Mouse (Mus musculus) CD8-positive naive resting alpha-beta T cell, adult 2 months (primary cell): ENCODE measurements at regions not wholly inside any gene's neighbourhood (a gene's known extent, or its start where the extent isn't known, plus 50 kb on each side); places are given as distances from the start of the nearest gene placed in this dataset.

Experiments used
- DNase-seq, 2 experiments: peaks; one replicate each; pipeline ENCODE4 v3.0.0; 2022; ENCODE audit warnings: low read depth in 2 of 2, low spot score in 2 of 2

GRCm38 (mm10) chr15:62073595-62073994 lies 1150.8 kb upstream of the A1bg start:
- no peak for DNase-seq

- DNase-seq = no peak
These were observed 1148.5 kb upstream of the A1bg start for GRCm38 (mm10) chr15:62071311-62071710.

- DNase-seq = no peak
These were observed 1145.8 kb upstream of the A1bg start for GRCm38 (mm10) chr15:62068422-62069160.

- DNase-seq = no peak
These were observed 1141.6 kb upstream of the A1bg start for GRCm38 (mm10) chr15:62064399-62064798.

- no peak for DNase-seq
These were observed 1134.6 kb upstream of the A1bg start for GRCm38 (mm10) chr15:62057449-62057848.

- no peak for DNase-seq
These were observed 1134.1 kb upstream of the A1bg start for GRCm38 (mm10) chr15:62056889-62057288.

DNA sequence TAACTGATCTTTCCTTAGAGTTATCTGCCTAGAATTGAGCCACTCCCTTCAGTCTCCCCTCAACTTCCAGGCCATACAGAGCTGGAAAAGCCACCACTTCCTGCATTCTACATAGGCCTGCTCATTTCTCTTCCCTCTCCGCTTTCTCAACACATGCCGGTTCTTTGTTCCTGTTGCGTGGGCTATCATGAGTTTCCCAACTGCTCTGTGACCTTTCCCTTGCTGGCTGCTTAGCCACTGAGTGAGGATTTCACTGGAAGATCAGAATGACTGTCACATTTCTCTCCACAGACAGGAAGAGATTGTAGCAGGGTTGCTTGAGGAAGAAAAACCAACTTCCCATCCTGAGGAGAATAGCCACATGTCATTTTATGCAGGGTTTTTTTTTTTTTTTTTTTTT lies 1133.6 kb upstream of the A1bg start:
- no peak for DNase-seq

DNA sequence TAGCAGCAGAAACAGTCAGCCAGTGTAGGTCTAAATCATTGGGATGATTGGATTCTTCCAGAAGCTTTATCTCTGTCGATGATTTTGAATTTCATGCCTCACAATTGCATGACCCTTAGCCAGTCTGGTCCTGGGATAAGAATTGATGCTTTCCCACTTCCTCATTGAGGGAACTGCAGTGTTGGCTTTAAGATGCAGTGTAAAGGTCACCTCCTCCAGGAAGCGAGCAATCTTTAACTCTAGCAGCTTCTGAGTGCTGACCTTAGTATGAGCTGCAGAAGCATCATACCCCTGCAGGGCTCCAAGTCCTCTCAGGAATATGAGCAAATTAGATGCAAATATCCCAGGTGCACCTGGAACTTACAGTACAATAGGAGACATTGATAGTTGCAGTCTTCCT lies 1132.2 kb upstream of the A1bg start:
- no peak for DNase-seq

DNA sequence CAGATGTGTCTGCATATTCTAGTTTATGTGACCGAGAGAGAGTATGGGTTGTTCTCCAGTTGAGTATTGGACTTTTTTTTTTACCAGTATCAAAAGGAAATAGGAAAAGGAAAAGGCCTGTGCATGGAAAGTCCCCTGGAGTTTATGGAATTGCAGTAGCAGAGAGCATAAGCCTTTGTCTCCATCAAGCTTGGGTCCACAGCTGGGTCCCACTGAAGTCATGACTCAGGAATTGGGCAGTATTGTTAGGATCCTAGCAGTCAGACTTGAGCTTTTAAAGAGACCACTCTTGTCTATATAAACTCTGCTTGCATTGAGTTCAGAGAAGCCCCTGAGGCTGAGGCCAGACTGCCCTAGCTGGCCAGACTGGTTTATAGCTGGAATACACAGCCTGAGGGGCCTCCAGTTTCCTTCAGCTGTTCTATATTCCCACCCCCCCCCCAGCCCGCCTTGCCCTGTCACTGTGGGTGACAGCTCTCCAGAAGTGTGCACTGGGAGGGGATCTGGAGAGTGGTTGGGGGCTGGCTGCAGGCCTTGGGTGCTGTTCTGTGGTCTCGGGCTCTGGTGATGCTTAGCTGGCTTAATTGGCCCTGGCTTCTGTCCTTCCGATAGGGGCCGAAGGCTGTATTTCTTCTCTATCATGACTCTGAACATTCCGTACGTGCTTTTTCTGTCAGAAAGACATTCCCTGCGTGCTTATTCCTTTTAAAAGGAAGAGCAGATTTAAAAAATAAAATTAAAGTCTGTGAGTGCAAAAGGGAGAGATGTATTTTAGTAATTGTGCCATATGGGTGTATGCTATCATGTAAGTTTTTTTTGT lies 1130.8 kb upstream of the A1bg start:
- DNase-seq = no peak

GRCm38 (mm10) chr15:62049416-62049815 lies 1126.6 kb upstream of the A1bg start:
- DNase-seq = no peak

DNA sequence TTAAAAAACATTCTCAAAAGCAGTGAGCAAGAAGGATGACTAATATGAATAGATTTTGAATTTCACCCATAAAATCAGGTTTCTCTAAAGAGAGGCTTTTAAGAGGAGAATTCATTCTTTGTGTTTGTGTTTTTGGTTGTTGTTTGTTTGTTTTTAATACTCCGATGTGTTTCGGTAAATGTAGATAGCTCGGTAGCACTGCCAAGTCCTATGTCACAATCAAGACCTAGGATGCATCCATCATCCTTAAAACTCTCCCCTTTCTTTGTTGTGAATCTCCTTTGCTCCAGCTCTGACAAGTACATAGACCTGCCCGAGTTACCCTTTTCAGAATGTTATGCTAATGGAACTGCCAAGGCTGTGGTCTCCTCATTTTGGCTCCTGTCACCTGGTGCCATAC lies 1126.2 kb upstream of the A1bg start:
- DNase-seq = no peak

- no peak for DNase-seq
These were observed 1123.5 kb upstream of the A1bg start for GRCm38 (mm10) chr15:62046276-62046675.

DNA sequence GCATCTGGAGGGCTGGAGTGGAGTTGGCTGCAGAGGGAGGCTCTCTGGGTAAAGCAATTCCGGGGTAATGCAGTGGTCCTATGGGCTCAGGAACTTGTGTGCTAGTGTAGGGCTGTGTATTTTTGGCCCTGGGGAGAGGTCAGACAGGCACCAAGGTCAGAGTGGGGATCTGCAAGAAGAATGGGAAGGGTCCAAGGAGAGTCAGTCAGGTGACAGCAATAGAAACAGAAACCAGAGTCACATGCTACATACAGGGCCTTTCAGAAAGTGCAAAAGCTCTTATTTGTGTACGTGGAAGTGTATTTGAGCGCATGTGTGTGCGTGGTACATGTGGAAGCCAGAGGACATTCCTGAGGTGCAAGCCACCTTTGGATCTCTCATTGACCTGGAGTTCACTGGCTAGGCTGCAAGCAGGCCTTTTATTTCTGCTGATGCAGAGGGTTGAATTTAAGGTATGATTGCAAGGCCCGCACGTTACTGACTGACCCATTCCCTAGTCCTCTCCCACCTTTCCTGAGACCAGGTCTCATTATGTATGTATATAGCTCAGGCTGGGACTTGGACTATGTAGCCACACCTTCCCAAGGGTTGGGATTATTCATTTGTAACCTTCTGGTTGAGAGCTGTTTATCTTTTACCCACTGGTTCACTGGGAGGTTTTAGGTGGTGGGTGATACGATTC lies 1122.0 kb upstream of the A1bg start:
- no peak for DNase-seq

- DNase-seq = no peak
These were observed 1121.0 kb upstream of the A1bg start for GRCm38 (mm10) chr15:62043617-62044392.

- no peak for DNase-seq
These were observed 1120.2 kb upstream of the A1bg start for GRCm38 (mm10) chr15:62042924-62043504.
